Mouse (Mus musculus): ENCODE measurements around the gene Nol6. TPM values are rescaled to one million over a fixed set of nuclear protein-coding genes. Genes with fewer than 3 reads are reported as not detected.

Nol6 gene
- total RNA-seq, 2 experiments from 2014 or later, result 13.4 to 13.5 TPM

- DNase-seq, result no peak
Observed at GRCm38 (mm10) chr4:41118706-41119292, 5.5 kb downstream of the Nol6 start.

- DNase-seq, result no peak
Observed at GRCm38 (mm10) chr4:41116817-41117216, 7.4 kb downstream of the Nol6 start.

DNA sequence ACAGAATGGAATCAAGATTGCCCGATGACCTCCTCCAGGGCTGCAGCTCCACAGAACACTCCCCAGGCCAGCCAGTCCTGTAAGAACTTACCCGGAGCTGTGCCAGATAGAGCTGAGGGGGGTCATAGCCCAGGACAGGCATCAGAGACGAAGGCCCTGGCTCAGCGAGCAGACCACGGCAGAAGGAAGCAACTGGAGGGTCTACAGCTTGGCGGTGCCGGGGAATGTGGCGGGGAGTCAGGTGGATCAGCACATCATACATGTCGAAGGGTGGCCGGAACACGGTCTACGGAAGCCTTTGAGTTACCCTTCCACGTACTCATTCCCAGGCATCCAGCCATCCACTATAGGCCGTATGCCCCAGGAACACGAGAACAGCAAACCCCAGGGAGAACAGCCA, 8.5 kb downstream of the Nol6 start:
- no peak for DNase-seq

- DNase-seq, result no peak
Observed at GRCm38 (mm10) chr4:41115074-41115473, 9.2 kb downstream of the Nol6 start.

- no peak for DNase-seq
Observed at GRCm38 (mm10) chr4:41114358-41115070, 9.7 kb downstream of the Nol6 start.

DNA sequence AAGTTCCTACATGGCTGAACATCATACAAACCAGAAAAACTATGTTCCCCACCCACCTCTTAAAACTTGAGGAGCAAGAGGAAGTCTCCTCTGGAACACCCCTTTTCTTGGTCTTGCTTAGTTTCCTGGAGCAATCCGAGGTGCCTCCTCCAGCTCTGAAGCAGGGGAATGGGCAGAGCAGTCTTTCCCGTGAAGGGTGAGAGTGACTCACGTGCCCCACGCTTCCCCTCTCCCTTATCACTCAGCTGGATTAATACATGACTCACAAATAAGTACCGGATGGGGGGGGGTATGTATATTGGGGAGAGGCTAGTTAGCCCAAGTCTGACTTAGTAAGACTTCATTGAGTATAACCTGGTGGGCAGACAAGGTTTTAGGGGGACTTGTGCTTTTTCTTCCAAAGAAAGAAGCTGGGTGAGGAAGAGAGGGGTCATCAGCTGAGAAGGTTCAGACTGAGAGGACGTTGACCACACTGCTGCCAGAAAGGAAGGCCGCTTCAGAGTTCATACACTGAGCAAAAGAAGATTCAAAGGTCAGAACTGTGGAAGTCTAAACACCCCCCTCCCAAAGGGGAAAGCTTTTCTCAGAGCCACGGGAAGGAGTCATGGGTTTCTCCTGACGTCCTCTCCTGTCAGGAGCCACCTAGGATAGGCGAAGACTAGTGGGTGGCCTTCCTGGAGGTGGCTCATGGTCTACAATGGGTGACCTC, 15.4 kb downstream of the Nol6 start:
- no peak for DNase-seq

GRCm38 (mm10) chr4:41107440-41107839, 16.8 kb downstream of the Nol6 start:
- no peak for DNase-seq

- DNase-seq, result no peak
Observed at GRCm38 (mm10) chr4:41102901-41103300, 21.4 kb downstream of the Nol6 start.

- DNase-seq, result no peak
Observed at GRCm38 (mm10) chr4:41100986-41101385, 23.3 kb downstream of the Nol6 start.

DNA sequence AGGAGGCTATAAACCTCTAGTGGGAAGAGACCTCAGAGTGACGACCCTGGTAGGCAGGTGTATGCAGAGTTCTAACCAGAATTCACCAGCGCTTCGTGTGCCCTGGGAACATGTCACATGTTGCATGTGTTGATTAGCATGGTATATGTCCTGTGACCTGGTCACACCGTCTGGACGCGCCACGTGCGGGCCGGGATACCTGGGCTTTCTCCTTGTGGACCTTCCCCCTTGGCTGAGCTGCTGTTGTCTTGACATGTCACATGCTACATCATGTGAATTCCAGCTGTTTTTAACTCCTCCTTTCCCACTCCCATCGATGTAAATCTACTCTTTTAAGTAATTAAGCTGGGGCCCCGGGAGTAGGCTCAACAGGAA, 25.7 kb downstream of the Nol6 start:
- DNase-seq, result no peak

DNA sequence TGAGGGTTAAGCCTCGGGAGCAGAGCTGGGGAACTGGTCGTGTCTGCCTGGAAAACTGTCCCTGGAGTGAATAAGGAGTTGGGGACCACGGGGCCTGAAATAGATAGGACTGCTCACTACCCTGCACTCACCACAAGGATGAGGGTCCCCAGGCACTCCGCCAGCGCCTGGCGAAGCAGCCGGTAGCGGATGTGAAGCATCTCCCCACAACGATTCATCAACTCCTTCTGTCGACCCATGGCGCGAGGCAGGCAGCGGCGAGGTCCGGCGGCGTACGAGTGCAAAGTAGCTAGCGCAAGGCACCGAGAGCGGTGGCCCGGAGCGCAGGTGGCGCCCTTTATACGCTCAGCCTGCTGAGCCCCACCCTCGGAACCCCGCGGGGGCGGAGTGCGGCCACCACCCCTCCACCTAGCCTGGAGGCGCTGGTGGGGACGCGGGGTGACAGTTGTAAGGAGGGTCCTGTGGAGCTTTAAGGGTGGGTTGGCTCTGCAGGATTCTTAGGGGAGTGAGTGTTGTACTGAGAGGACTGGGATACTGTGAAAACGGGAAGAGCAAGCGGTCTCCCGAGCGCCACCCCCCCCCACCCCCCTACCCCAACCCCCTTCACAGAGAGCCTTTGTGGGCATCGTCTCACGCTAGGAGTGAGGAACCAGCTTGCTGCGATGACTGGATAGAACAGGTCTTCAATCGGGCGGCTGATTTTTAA, 26.2 kb downstream of the Nol6 start, which contains the start of gene Aqp3:
Aqp3 (minus strand) TSS at position 313 of the 706 bp plus-strand sequence.
- no peak for DNase-seq

DNA sequence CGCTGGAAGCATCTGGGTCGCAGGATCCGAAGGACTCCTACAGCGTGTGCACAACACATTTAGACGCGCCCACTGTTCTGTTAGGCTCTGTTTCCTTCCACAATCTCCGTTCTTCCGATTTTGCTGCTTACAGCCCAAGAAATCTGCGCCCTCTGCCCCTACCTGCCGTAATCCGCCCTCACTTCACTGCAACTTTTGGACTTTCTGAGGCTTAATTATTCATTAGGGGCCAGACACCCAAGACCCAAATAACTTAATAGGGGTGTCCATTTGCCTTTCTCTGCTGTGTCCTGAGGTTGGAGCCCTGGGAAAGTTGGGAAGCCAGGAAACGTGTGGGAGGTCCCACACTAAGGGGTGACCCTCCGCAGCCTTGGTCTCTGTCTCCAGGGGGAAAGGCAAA, 26.9 kb downstream of the Nol6 start:
- DNase-seq, result no peak

DNA sequence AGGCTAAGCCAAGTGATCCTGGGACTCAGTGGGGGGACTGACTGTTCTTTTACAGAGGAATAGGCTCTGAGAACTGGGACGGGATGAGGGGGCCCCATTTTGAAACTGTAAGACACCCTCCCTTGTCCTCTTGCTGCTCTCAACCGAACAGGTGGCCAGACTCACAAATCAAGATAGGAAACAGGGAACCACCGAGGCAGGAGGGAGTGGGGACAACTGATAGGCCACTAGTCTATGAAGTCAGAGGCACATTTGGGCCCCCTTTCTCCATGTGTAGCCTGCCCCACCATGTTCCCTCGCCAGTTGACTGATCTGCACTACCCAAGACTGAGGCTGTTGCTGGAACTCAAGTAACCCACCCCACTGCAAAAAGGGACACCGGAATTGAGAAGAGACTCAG, 27.5 kb downstream of the Nol6 start:
- no peak for DNase-seq

GRCm38 (mm10) chr4:41096169-41096568, 28.1 kb downstream of the Nol6 start:
- DNase-seq, result no peak

DNA sequence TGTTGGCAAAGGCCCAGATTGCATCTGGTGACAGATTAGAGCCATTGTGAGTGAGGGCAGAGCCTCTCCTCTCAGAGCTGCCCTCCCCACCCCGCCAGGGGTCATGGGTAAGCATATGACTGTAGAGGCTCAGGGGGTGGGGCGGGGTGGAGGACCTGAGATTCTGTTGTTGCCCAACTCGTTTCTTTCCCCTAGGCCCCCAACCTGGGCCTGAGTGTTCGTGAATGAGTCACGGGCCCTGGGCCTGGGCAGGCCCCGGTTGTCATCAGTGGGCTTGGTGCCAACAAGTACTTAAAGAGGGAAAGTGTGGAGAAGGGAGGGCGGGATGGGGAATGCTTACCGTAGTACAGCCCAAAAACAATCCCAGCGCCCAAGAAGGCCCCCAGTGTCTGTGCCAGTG, 29.9 kb downstream of the Nol6 start:
- DNase-seq, result no peak

- no peak for DNase-seq
Observed at GRCm38 (mm10) chr4:41092958-41093357, 31.3 kb downstream of the Nol6 start.

DNA sequence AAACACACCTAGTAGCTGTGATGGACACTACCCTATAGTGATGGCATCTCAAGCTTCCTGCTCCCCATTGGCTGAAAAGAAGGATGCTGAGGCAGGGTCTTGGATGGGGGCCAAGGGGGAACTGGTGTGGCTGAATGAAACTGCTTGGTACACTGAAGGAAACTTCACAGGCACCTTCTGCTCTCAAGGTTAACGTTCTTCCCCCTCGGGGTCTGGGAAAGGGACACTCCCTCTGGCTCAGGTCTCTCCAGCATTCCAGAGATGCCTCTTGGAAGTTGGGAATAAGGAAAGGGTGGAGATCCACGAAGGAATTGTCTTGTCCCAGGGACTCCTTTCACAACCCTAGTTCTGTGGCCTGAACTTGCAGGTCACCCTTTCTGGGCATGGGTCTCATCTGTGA, 32.9 kb downstream of the Nol6 start:
- DNase-seq, result no peak

DNA sequence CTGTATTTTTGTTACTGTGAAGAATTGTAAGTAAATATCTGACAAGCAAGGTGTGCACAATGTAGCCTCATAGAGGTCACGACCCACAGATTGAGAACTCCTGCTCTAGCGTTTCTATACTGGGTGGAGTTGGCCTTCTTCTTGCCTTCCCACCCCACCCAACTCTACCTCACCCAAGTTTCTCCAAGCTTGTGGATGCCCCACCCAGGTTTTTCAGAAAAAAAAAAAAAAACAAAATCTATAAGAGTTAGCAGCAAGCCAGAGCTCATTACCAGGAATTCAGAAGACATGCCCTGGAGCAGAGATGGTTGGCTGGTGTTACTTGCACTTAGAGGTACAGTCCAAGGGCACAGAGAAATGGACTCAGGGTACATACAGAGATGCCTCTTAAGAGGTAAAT, 34.5 kb downstream of the Nol6 start:
- DNase-seq, result no peak

- DNase-seq, result no peak
Observed at GRCm38 (mm10) chr4:41089189-41089588, 35.1 kb downstream of the Nol6 start.

DNA sequence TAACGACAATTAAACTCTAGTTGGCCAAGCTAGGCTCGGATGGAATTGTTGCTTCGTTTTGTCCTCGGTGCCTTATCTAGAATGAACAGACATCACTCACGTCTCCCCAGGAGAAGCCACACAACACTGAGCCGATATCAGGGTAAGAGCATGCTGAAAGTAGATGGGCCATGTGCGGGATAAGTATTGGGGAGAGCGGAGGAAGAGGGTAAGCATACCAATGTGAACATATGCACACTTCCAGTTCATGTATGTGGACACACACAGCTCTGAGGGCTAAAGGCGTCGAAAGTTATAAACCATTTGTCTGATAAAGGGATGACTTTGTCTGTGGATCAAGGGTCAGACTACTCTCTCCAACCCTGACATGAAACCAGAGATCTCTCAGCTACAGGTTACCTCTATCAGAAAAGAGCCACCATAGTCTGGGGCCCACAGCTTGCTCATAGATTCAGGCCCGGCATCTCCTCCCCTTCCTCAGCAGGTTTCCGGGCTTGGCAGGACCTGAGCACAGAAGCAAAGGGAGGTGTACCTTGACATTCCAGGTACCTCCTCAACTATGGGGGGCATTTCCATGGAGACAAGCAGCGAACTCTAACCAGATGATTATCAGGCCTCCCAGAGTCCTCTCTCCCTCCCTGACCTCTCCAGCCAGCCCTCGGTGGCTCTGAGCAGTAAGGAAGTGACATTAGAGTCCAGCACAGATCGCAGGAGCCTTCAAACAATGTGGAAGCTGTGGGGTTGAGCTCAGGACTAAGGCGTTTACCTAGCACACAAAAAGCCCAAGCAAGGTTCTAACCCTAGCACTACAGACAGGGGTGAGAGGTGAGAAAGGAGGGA, 36.6 kb downstream of the Nol6 start:
- DNase-seq, result no peak

- no peak for DNase-seq
Observed at GRCm38 (mm10) chr4:41086947-41087346, 37.3 kb downstream of the Nol6 start.

GRCm38 (mm10) chr4:41084819-41085218, 39.4 kb downstream of the Nol6 start:
- DNase-seq, result no peak
